Mouse (Mus musculus) MEL (cell line): Measurements from ENCODE around the gene Neurod4.

Source experiments
- CHD1 ChIP-seq: IDR thresholded peaks from 2 replicates; pipeline ENCODE4 v1.6.1; 2012; ENCODE audit warnings: low read depth, mild to moderate bottlenecking, inconsistent platforms, low read length, improper control_type of control experiment
- CTCF ChIP-seq, 3 experiments: IDR thresholded peaks in 2 of 3; conservative IDR thresholded peaks in 1 of 3; 2 replicates each; pipeline ENCODE4 v1.5.1; 2011 to 2012; ENCODE audit warnings: low read length in 3 of 3, low read depth in 2 of 3, mild to moderate bottlenecking in 2 of 3, improper control_type of control experiment in 1 of 3, inconsistent platforms in 1 of 3, mixed read lengths in 1 of 3, moderate library complexity in 1 of 3; ENCODE audit not compliant: control insufficient read depth in 1 of 3, insufficient read depth in 1 of 3, poor library complexity in 1 of 3, severe bottlenecking in 1 of 3
- ETS1 ChIP-seq: IDR thresholded peaks from 2 replicates; pipeline ENCODE4 v1.6.1; 2012; ENCODE audit warnings: low read depth, mild to moderate bottlenecking, inconsistent platforms, low read length, improper control_type of control experiment, moderate library complexity
- HCFC1 ChIP-seq: IDR thresholded peaks from 2 replicates; pipeline ENCODE4 v1.6.1; 2012; ENCODE audit warnings: low read depth, mild to moderate bottlenecking, inconsistent platforms, low read length, improper control_type of control experiment, moderate library complexity
- MAX ChIP-seq: IDR thresholded peaks from 2 replicates; pipeline ENCODE4 v1.6.1; 2011; ENCODE audit warnings: low read length, improper control_type of control experiment
- POLR2A ChIP-seq, 2 experiments: IDR thresholded peaks; 2 replicates each; pipeline ENCODE4 v1.6.1; 2011 to 2012; ENCODE audit warnings: low read length in 2 of 2, mild to moderate bottlenecking in 2 of 2, control low read depth in 1 of 2, improper control_type of control experiment in 1 of 2, low read depth in 1 of 2, moderate library complexity in 1 of 2; ENCODE audit not compliant: control insufficient read depth in 1 of 2, insufficient read depth in 1 of 2, poor library complexity in 1 of 2
- POLR2AphosphoS5 ChIP-seq: IDR thresholded peaks from 2 replicates; pipeline ENCODE4 v1.6.1; 2012; ENCODE audit warnings: low read depth, borderline replicate concordance, mild to moderate bottlenecking, inconsistent platforms, low read length, moderate library complexity, mixed read lengths
- SIN3A ChIP-seq: IDR thresholded peaks from 2 replicates; pipeline ENCODE4 v1.6.1; 2012; ENCODE audit warnings: low read length, improper control_type of control experiment, inconsistent platforms
- ZKSCAN1 ChIP-seq: IDR thresholded peaks from 2 replicates; pipeline ENCODE4 v1.6.1; 2012; ENCODE audit warnings: low read depth, mild to moderate bottlenecking, inconsistent platforms, low read length, improper control_type of control experiment, moderate library complexity

- TF ChIP-seq CTCF (IDR thresholded peaks at IDR 0.05 in 2 of 3, conservative IDR thresholded peaks at IDR 0.05 in 1 of 3; ENCODE audit: control insufficient read depth in 1 of 3, insufficient read depth in 1 of 3, low read depth in 2 of 3, low read length in 3 of 3, poor library complexity in 1 of 3, severe bottlenecking in 1 of 3) (no peak), ETS1 (no peak), SIN3A (no peak), ZKSCAN1 (no peak), POLR2A (IDR thresholded peaks at IDR 0.05; ENCODE audit: control insufficient read depth in 1 of 2, insufficient read depth in 1 of 2, low read depth in 1 of 2, low read length in 2 of 2, poor library complexity in 1 of 2) (no peak), HCFC1 (no peak), MAX (no peak), POLR2AphosphoS5 (no peak), CHD1 (no peak)
These were observed 41.5 kb downstream of the Neurod4 start for GRCm38 (mm10) chr10:130238318-130239209.
